Mouse (Mus musculus) midbrain, embryonic 14.5 days (tissue): ENCODE results near the gene Kdm5b. TPM values are rescaled to one million over a fixed set of nuclear protein-coding genes. Genes with fewer than 3 reads are reported as not detected.
"Not testable (repeated sequence)": the region's sequence is repeated elsewhere in the genome, so short reads cannot be mapped to it uniquely, and the experiment has no call there.

Experiments used
- ATAC-seq: fragments of 200-750 bp; cut with Nextera tagmentation; 2 replicates; pipeline ENCODE4 v1.8.0; 2017; ENCODE audit warnings: moderate number of reproducible peaks, moderate library complexity; ENCODE audit not compliant: low FRiP score, low TSS enrichment
- DNase-seq: peaks from one replicate; pipeline ENCODE4 v3.0.0-alpha.2; 2015
- H3K27ac ChIP-seq: fragments of 300-500 bp; sonication (generic); replicated peaks from 2 replicates; pipeline ENCODE4 v1.5.1; 2014; ENCODE audit warnings: mild to moderate bottlenecking, low read depth, low read length, moderate library complexity
- H3K27me3 ChIP-seq: fragments of 300-500 bp; sonication (generic); 2 replicates; pipeline ENCODE4 v1.6.1; 2014; ENCODE audit warnings: low read length, control low read depth, mixed read lengths; ENCODE audit not compliant: control insufficient read depth, insufficient read depth
- H3K36me3 ChIP-seq: fragments of 300-500 bp; sonication (generic); 2 replicates; pipeline ENCODE4 v1.6.1; 2014; ENCODE audit warnings: low read length, control low read depth; ENCODE audit not compliant: control insufficient read depth, insufficient read depth
- H3K4me1 ChIP-seq: fragments of 300-500 bp; sonication (generic); 2 replicates; pipeline ENCODE4 v1.6.1; 2014; ENCODE audit warnings: mild to moderate bottlenecking, antibody characterized with exemption, low read length, control low read depth; ENCODE audit not compliant: control insufficient read depth, insufficient read depth
- H3K4me2 ChIP-seq: fragments of 300-500 bp; sonication (generic); 2 replicates; pipeline ENCODE4 v1.6.1; 2014; ENCODE audit warnings: mild to moderate bottlenecking, low read length, moderate library complexity
- H3K4me3 ChIP-seq: fragments of 300-500 bp; sonication (generic); replicated peaks from 2 replicates; pipeline ENCODE4 v1.5.1; 2014; ENCODE audit warnings: low read depth, low read length
- H3K9ac ChIP-seq: fragments of 300-500 bp; sonication (generic); replicated peaks from 2 replicates; pipeline ENCODE4 v1.6.1; 2014; ENCODE audit warnings: mild to moderate bottlenecking, low read length, moderate library complexity
- H3K9me3 ChIP-seq: fragments of 300-500 bp; sonication (generic); 2 replicates; pipeline ENCODE4 v1.6.1; 2016; ENCODE audit warnings: low read length, control low read depth, mixed read lengths; ENCODE audit not compliant: control insufficient read depth
- WGBS: fragments of 180-500 bp; shearing (Covaris S2); extraction: QIAGEN DNeasy Blood & Tissue Kit; methylation state at CpG from one replicate; pipeline ENCODE4 v1.1.7; 2014; 5-methylcytosine and 5-hydroxymethylcytosine counted together
- polyA plus RNA-seq: library from polyadenylated mRNA; unstranded; fragments of >200 nt; fragmentation: Nextera tagmentation; extraction: Ambion mirVana; gene quantifications from 2 replicates; pipeline ENCODE4 v1.2.1, GENCODE M21; 2014

Kdm5b gene
- polyA plus RNA-seq, 1 experiment from 2014 or later: 111 TPM

DNA sequence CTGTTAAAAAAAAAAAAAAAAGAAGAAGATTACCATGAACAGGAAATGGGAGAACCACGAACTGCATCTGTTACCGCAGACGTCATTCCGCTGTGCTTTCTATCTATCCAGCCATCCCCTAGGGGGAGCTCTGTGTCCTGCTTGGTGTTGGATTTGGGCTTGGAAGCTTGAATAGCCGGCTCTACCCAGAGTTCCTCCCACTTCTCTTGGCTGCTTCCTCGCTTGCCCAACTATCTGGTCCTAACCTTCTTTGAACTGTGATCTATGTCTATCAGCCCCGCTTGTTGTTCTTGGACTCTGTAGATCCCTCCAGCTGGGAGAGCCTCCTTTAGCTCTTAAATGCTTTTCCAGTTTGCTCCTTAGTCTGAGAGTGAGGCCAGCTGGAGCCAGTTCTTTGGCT, 41.3 kb upstream of the Kdm5b start:
- H3K9me3 ChIP-seq: no peaks in the 10 kb centered on the region
- ATAC-seq (no peak), DNase-seq (peak; percentile 87)
- H3K4me2 ChIP-seq: no peak overlapping the region
- H3K4me1 ChIP-seq: 0 out of 2 replicates have a peak, but pooled peaks cover 6% of the 10 kb centered on the region
- H3K27me3 ChIP-seq: no peaks in the 10 kb centered on the region; the same call in 1 of the 2 replicates
- no peaks in the 10 kb centered on the region for H3K36me3 ChIP-seq
- 15% methylated on average over 7 of the region's 7 CpGs for WGBS
- no peak overlapping the region for H3K4me3 ChIP-seq
- no peak overlapping the region for H3K27ac ChIP-seq
- no peak overlapping the region for H3K9ac ChIP-seq

- not testable (repeated sequence) for H3K4me2 ChIP-seq, H3K36me3 ChIP-seq, DNase-seq, H3K27ac ChIP-seq, H3K27me3 ChIP-seq, H3K4me1 ChIP-seq, H3K9me3 ChIP-seq, ATAC-seq, H3K4me3 ChIP-seq, H3K9ac ChIP-seq
- 95% methylated on average over 5 of the region's 5 CpGs for WGBS
These were observed 40.8 kb upstream of the Kdm5b start for GRCm38 (mm10) chr1:134519201-134519600.

- Histone ChIP-seq H3K9me3 (no peaks in the 10 kb centered on the region), H3K36me3 (no peaks in the 10 kb centered on the region), H3K27me3 (no peaks in the 10 kb centered on the region), H3K9ac (no peak overlapping the region), H3K4me2 (no peak overlapping the region), H3K4me3 (no peak overlapping the region), H3K4me1 (0 out of 2 replicates have a peak, but pooled peaks cover 6% of the 10 kb centered on the region), H3K27ac (no peak overlapping the region)
- DNase-seq (no peak), ATAC-seq (no peak)
- 87% methylated on average over 8 of the region's 8 CpGs for WGBS
These were observed 39.8 kb upstream of the Kdm5b start for GRCm38 (mm10) chr1:134520001-134520721.

DNA sequence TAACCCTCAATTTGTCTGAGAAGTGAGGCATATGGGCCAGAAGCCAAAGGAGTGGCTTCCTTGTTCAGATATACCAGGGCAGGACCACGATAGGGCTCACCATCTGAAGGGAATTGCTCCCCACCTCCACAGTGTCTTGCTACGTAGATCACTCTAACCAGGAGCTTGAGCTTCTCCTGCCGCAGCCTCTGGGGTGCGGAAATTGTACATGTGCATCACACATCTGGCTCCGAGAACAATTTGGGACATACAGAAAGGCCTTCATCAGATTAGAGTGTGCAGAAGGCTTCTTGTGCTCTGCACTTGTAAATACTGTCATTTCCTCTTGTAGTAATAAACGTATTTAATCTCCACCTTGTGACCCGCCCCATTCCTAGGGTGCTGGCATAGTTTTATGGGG, 38.8 kb upstream of the Kdm5b start:
- DNase-seq: no peak
- WGBS: 83% methylated on average over 7 of the region's 7 CpGs
- Histone ChIP-seq H3K9me3 (no peaks in the 10 kb centered on the region), H3K9ac (no peak overlapping the region), H3K4me2 (no peak overlapping the region), H3K27ac (no peak overlapping the region), H3K4me1 (0 out of 2 replicates have a peak, but pooled peaks cover 6% of the 10 kb centered on the region), H3K4me3 (no peak overlapping the region), H3K27me3 (no peaks in the 10 kb centered on the region), H3K36me3 (no peaks in the 10 kb centered on the region)
- no peak for ATAC-seq

DNA sequence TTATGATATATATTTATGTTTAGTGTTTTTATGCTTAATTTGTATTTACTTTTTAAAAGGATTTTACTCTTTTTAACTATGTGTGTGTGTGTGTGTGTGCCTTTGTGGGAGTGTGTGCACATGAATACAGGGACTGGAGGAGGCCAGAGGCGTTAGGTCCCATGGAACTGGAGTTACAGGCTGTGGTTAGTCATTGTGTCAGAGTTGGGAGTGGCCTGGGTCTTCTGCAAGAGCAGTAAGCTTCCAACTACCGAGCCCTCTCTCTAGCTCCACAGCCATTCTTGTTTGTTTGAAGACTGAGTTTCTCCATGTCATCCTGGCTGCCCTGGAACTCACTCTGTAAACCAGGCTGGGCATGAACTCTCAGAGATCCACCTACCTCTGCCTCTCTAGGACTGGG, 37.6 kb upstream of the Kdm5b start:
- H3K4me1 ChIP-seq: no peaks in the 10 kb centered on the region
- no peak overlapping the region for H3K4me2 ChIP-seq
- H3K27me3 ChIP-seq: no peaks in the 10 kb centered on the region
- ATAC-seq: no peak
- WGBS: 46% methylated on average over 2 of the region's 2 CpGs
- no peaks in the 10 kb centered on the region for H3K36me3 ChIP-seq
- no peak overlapping the region for H3K9ac ChIP-seq
- no peak overlapping the region for H3K27ac ChIP-seq
- no peak for DNase-seq
- H3K4me3 ChIP-seq: no peak overlapping the region
- no peaks in the 10 kb centered on the region for H3K9me3 ChIP-seq

DNA sequence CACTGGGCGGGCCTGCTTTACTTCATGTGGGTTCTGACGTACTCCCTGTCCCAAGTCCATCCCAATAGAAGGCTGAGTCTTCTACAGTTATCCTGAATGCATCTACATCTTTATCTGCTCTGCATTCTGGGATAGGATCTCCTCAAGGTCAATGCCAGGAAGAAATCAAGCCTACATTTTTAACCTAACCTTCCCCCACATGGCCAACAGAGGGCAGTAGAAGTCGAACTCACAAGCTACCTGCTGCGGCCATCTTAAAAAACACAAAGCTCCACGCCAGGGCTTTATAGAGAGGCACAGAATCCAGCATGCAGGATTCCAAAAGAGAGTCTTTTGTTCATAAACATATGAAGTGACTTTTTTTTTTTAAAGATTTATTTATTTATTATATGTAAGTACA, 35.5 kb upstream of the Kdm5b start:
- no peak overlapping the region for H3K4me2 ChIP-seq
- no peak overlapping the region for H3K4me3 ChIP-seq
- no peaks in the 10 kb centered on the region for H3K36me3 ChIP-seq
- H3K27me3 ChIP-seq: no peaks in the 10 kb centered on the region
- WGBS: 71% methylated on average over 5 of the region's 5 CpGs
- ATAC-seq: no peak
- peak; percentile 15 for DNase-seq
- H3K27ac ChIP-seq: no peak overlapping the region
- H3K9ac ChIP-seq: no peak overlapping the region
- no peaks in the 10 kb centered on the region for H3K4me1 ChIP-seq
- H3K9me3 ChIP-seq: no peaks in the 10 kb centered on the region

DNA sequence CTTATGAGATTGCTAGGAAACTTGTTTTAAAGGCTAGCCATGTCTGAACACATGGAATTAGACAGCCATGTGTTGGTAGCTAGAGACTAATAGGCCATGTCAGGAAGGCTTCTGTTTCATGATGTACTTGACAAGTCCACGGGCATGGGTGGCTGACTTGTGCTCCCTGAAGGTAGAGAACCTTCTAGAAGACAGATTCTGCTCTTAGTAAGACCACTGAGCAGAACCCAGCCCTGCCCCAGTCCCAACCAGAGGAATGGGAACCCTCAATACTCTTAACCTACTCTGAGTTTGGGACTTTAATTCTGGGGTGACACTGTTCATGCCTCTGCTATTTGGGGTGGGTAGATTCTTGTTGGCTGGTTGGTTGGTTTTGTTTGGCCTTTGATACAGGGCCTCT, 35.0 kb upstream of the Kdm5b start:
- DNase-seq: no peak

DNA sequence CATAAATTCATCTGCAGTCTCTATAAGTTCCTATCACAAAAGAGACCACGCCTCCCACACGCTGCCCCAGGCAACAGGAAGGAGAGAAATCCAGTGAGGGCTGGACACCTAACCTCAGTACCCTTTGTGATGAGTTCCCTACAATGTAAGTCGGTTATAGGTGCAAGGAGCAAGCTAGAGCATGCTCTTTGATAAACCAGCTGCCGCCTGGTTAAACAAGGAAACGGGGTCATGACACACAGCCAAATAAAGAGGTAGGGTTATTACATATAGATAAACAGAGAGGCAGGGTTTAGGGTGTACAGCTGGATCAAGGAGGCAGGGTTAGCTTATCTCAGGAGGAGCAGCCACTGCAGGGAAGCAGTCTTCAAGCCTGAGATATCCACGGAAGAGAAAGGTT, 33.2 kb upstream of the Kdm5b start:
- WGBS: 85% methylated on average over 6 of the region's 6 CpGs
- H3K4me2 ChIP-seq: no peak overlapping the region
- no peak overlapping the region for H3K27ac ChIP-seq
- H3K9ac ChIP-seq: no peak overlapping the region
- no peak overlapping the region for H3K4me3 ChIP-seq
- no peaks in the 10 kb centered on the region for H3K9me3 ChIP-seq
- no peaks in the 10 kb centered on the region for H3K4me1 ChIP-seq
- no peak for ATAC-seq
- H3K27me3 ChIP-seq: no peaks in the 10 kb centered on the region
- no peak for DNase-seq
- no peaks in the 10 kb centered on the region for H3K36me3 ChIP-seq

More for the DNA sequence above, 35.0 kb upstream of the Kdm5b start:
- no peaks in the 10 kb centered on the region for H3K36me3 ChIP-seq
- no peak overlapping the region for H3K4me2 ChIP-seq
- WGBS: 85% methylated on average over 1 of the region's 1 CpGs
- H3K9me3 ChIP-seq: no peaks in the 10 kb centered on the region
- no peak overlapping the region for H3K27ac ChIP-seq
- no peaks in the 10 kb centered on the region for H3K27me3 ChIP-seq
- H3K4me1 ChIP-seq: no peaks in the 10 kb centered on the region
- no peak overlapping the region for H3K9ac ChIP-seq
- ATAC-seq: no peak
- no peak overlapping the region for H3K4me3 ChIP-seq

DNA sequence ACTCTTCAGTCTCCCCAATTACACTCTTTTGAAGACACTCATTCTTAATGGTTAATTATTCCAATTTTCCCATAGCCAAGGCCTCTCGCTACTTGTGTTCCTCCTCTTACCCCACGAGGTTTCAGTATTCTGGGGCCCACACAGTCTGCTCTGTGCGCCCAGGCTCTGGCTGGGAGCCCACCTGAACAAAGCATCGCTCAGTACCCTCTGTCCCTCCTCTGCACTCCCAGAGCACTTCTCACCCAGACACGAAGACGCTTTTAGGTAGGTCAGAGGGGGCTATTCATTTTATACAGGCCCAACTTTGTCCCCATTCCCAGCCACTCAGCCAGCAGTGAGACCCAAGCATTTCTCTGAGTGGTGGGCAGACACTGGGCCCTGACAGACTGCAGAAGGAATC, 29.4 kb upstream of the Kdm5b start:
- H3K4me3 ChIP-seq: no peak overlapping the region
- H3K36me3 ChIP-seq: no peaks in the 10 kb centered on the region
- H3K9me3 ChIP-seq: no peaks in the 10 kb centered on the region
- 80% methylated on average over 6 of the region's 6 CpGs for WGBS
- no peak overlapping the region for H3K4me2 ChIP-seq
- H3K4me1 ChIP-seq: no peaks in the 10 kb centered on the region
- H3K27ac ChIP-seq: no peak overlapping the region
- H3K9ac ChIP-seq: no peak overlapping the region
- no peaks in the 10 kb centered on the region for H3K27me3 ChIP-seq
- ATAC-seq (no peak), DNase-seq (no peak)
